Mouse (Mus musculus) right cerebral cortex, adult 18-20 months (tissue): ENCODE results near the gene Znrf2.

Experiments used
- DNase-seq: peaks from one replicate; pipeline ENCODE4 v3.0.0; 2022; ENCODE audit warnings: mixed read lengths

Gene Znrf2

GRCm38 (mm10) chr6:54917523-54917922 is 100.8 kb downstream of the Znrf2 start:
- DNase-seq, result peak; percentile 28

GRCm38 (mm10) chr6:54918521-54918920 is 101.8 kb downstream of the Znrf2 start:
- no peak for DNase-seq

GRCm38 (mm10) chr6:54924538-54924937 is 107.8 kb downstream of the Znrf2 start:
- no peak for DNase-seq

- DNase-seq, result no peak
Measured at GRCm38 (mm10) chr6:54925736-54926440, 109.2 kb downstream of the Znrf2 start.

- DNase-seq, result no peak
Measured at GRCm38 (mm10) chr6:54926899-54927298, 110.2 kb downstream of the Znrf2 start.

GRCm38 (mm10) chr6:54927946-54928345 is 111.2 kb downstream of the Znrf2 start:
- DNase-seq, result no peak

GRCm38 (mm10) chr6:54931641-54932040 is 114.9 kb downstream of the Znrf2 start:
- DNase-seq, result no peak

- DNase-seq, result no peak
Measured at GRCm38 (mm10) chr6:54932526-54932925, 115.8 kb downstream of the Znrf2 start.

- DNase-seq, result no peak
Measured at GRCm38 (mm10) chr6:54933216-54933615, 116.5 kb downstream of the Znrf2 start.

- no peak for DNase-seq
Measured at GRCm38 (mm10) chr6:54933866-54934265, 117.2 kb downstream of the Znrf2 start.

- no peak for DNase-seq
Measured at GRCm38 (mm10) chr6:54934313-54934712, 117.6 kb downstream of the Znrf2 start.

- DNase-seq, result no peak
Measured at GRCm38 (mm10) chr6:54934930-54935329, 118.2 kb downstream of the Znrf2 start.

- DNase-seq, result no peak
Measured at GRCm38 (mm10) chr6:54936496-54936895, 119.8 kb downstream of the Znrf2 start.

- no peak for DNase-seq
Measured at GRCm38 (mm10) chr6:54939631-54940030, 122.9 kb downstream of the Znrf2 start.

GRCm38 (mm10) chr6:54940126-54940525 is 123.4 kb downstream of the Znrf2 start:
- no peak for DNase-seq

GRCm38 (mm10) chr6:54941149-54941548 is 124.4 kb downstream of the Znrf2 start:
- no peak for DNase-seq
